Mouse (Mus musculus): ENCODE measurements around the gene Spop. TPM values are rescaled to one million over a fixed set of nuclear protein-coding genes. Genes with fewer than 3 reads are reported as not detected.

Gene Spop
- polyA plus RNA-seq, 1 experiment from 2014 or later = 96.0 TPM

DNA sequence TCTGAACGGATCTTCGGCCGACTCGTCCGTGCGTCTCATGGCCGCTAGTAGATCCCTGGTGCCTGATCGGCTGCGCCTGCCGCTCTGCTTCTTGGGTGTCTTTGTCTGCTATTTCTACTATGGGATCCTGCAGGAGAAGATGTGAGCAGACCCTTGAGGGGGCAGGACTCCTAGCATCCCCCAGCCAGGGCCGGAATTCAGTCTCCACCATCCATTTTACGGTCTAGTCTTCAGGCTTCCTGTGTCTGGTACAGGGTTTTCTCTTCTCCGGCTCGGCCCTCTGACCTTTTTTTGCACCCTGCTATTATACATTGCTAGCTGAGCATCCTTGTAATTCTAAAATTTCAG is 28.9 kb upstream of the Spop start:
- Histone ChIP-seq H3K9me3 (ENCODE audit: control insufficient read depth, low read length) (no peaks in the 10 kb centered on the region), H3K4me1 (replicated peaks; ENCODE audit: control insufficient read depth, insufficient read depth) (no peaks in the 10 kb centered on the region), H3K4me2 (replicated peaks; ENCODE audit: low read depth) (peak overlapping the region; percentile 51), H3K27me3 (ENCODE audit: control insufficient read depth, insufficient read depth, low read length) (no peaks in the 10 kb centered on the region), H3K36me3 (ENCODE audit: control insufficient read depth, insufficient read depth, low read length) (0 out of 2 replicates have a peak, but pooled peaks cover 5% of the 10 kb centered on the region), H3K4me3 (ENCODE audit: low read depth, low read length) (peak overlapping the region; percentile 91), H3K9ac (ENCODE audit: low read length) (peak overlapping the region; percentile 85), H3K27ac (replicated peaks) (peak overlapping the region; percentile 87)
- ATAC-seq (ENCODE audit: low FRiP score, low TSS enrichment) (no peak), DNase-seq (ENCODE audit: low spot score) (no peak)
- under 1% methylated on average over 14 of the region's 14 CpGs for WGBS
- TF ChIP-seq CTCF (IDR thresholded peaks at IDR 0.05; ENCODE audit: low read depth) = no peak
- no peak for TF ChIP-seq EP300 (optimal IDR thresholded peaks at IDR 0.05)

DNA sequence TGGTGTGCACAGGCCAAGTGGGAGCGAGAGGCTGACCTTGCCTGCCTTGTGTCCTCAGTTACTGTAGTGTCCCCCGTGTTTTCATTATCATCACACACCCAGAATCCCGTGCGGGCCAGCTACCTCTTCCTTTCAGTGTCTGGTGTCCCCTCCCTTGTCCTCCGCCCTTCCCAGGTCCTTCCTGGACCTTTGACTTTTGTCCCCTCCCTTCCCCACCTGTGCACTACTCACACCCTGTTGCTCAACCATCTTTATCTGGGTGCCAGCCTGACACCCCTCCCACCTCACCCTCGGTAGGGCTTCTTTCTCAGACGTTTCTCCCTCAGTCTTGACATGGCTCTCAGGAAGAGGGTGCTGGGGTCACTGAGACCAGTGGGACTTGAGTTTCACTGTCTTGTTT is 26.5 kb upstream of the Spop start:
- ATAC-seq (ENCODE audit: low FRiP score, low TSS enrichment) (no peak), DNase-seq (ENCODE audit: low spot score) (no peak)
- H3K9ac ChIP-seq (ENCODE audit: low read length) = no peak overlapping the region
- no peaks in the 10 kb centered on the region for H3K27me3 ChIP-seq (ENCODE audit: control insufficient read depth, insufficient read depth, low read length)
- TF ChIP-seq CTCF (IDR thresholded peaks at IDR 0.05; ENCODE audit: low read depth) = no peak
- TF ChIP-seq EP300 (optimal IDR thresholded peaks at IDR 0.05) = no peak
- peaks cover 9% of the 10 kb centered on the region; the same call in 1 of the 2 replicates for H3K36me3 ChIP-seq (ENCODE audit: control insufficient read depth, insufficient read depth, low read length)
- WGBS = 81% methylated on average over 7 of the region's 7 CpGs
- no peaks in the 10 kb centered on the region for H3K4me1 ChIP-seq (replicated peaks; ENCODE audit: control insufficient read depth, insufficient read depth)
- H3K4me3 ChIP-seq (ENCODE audit: low read depth, low read length) = no peak overlapping the region
- no peaks in the 10 kb centered on the region for H3K9me3 ChIP-seq (ENCODE audit: control insufficient read depth, low read length)
- no peak overlapping the region for H3K27ac ChIP-seq (replicated peaks)
- no peak overlapping the region for H3K4me2 ChIP-seq (replicated peaks; ENCODE audit: low read depth)

DNA sequence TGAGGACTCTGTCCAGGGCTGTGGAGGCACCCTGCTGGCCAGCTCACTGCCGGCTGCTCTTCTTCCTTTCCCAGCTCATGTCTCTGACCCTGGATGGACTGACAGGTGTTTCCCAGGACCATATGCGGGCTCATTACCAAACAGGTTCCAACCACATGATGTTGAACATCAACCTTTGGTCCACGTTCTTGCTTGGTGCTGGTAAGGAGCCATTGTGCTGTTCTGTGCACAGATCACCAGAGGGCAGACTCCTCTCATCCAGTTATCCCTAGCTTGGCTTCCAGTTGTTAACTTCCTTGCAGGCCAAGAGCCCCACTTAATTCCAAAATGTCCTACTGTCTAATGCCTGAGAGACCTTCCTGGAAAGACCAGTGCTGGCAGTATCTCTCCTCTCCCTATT is 24.9 kb upstream of the Spop start:
- no peaks in the 10 kb centered on the region for H3K4me1 ChIP-seq (replicated peaks; ENCODE audit: control insufficient read depth, insufficient read depth)
- peaks cover 9% of the 10 kb centered on the region; the same call in 1 of the 2 replicates for H3K36me3 ChIP-seq (ENCODE audit: control insufficient read depth, insufficient read depth, low read length)
- H3K4me3 ChIP-seq (ENCODE audit: low read depth, low read length) = no peak overlapping the region
- no peak overlapping the region for H3K27ac ChIP-seq (replicated peaks)
- no peak for ATAC-seq (ENCODE audit: low FRiP score, low TSS enrichment)
- no peak for DNase-seq (ENCODE audit: low spot score)
- no peak overlapping the region for H3K9ac ChIP-seq (ENCODE audit: low read length)
- H3K9me3 ChIP-seq (ENCODE audit: control insufficient read depth, low read length) = no peaks in the 10 kb centered on the region
- no peak overlapping the region for H3K4me2 ChIP-seq (replicated peaks; ENCODE audit: low read depth)
- no peaks in the 10 kb centered on the region for H3K27me3 ChIP-seq (ENCODE audit: control insufficient read depth, insufficient read depth, low read length)
- 64% methylated on average over 3 of the region's 3 CpGs for WGBS
- TF ChIP-seq EP300 (optimal IDR thresholded peaks at IDR 0.05) = no peak
- TF ChIP-seq CTCF (IDR thresholded peaks at IDR 0.05; ENCODE audit: low read depth) = peak; percentile 74

DNA sequence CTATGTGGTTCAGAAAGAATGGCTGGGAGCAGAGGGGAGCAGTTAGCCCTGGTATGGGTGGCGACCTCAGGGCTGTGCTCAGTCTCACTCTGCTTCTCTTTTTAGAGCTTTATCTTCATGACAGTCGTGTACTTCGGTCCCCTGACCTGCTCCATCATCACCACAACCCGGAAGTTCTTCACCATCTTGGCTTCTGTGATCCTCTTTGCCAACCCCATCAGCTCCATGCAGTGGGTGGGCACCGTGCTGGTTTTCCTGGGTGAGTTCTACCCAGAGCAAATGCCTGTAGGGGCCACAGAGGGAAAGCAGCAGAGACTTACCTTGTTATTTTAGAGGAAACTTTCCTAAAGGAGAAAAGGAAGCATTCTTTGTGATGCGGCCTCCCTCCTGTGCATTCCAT is 23.5 kb upstream of the Spop start:
- 93% methylated on average over 6 of the region's 6 CpGs for WGBS
- H3K36me3 ChIP-seq (ENCODE audit: control insufficient read depth, insufficient read depth, low read length) = peaks cover 9% of the 10 kb centered on the region; the same call in 1 of the 2 replicates

DNA sequence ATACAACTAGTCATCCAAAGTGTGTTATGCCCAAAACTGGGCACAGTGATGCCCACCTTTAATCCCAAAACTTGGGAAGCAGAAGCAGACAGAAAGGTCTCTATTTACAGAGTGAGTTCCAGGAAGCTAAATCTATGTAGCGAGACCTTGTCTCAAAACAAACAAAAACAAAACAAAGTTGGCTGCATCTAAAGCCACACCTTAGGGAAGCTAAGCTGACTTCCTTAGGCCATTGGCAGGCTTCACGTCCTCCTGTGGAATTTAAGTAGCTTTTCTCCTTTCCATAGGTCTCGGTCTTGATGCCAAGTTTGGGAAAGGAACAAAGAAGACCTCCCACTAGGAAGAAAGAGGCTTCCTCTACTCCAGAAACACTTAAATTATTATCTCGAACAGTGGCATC is 22.7 kb upstream of the Spop start:
- DNase-seq (ENCODE audit: low spot score) = no peak

More for the DNA sequence above, 23.5 kb upstream of the Spop start:
- no peak for TF ChIP-seq EP300 (optimal IDR thresholded peaks at IDR 0.05)
- TF ChIP-seq CTCF (IDR thresholded peaks at IDR 0.05; ENCODE audit: low read depth) = no peak
- no peaks in the 10 kb centered on the region for H3K27me3 ChIP-seq (ENCODE audit: control insufficient read depth, insufficient read depth, low read length)
- no peak overlapping the region for H3K4me3 ChIP-seq (ENCODE audit: low read depth, low read length)
- DNase-seq (ENCODE audit: low spot score) = no peak
- no peak overlapping the region for H3K4me2 ChIP-seq (replicated peaks; ENCODE audit: low read depth)
- H3K4me1 ChIP-seq (replicated peaks; ENCODE audit: control insufficient read depth, insufficient read depth) = no peaks in the 10 kb centered on the region
- no peak for ATAC-seq (ENCODE audit: low FRiP score, low TSS enrichment)
- H3K9ac ChIP-seq (ENCODE audit: low read length) = no peak overlapping the region
- no peak overlapping the region for H3K27ac ChIP-seq (replicated peaks)
- no peaks in the 10 kb centered on the region for H3K9me3 ChIP-seq (ENCODE audit: control insufficient read depth, low read length)

DNA sequence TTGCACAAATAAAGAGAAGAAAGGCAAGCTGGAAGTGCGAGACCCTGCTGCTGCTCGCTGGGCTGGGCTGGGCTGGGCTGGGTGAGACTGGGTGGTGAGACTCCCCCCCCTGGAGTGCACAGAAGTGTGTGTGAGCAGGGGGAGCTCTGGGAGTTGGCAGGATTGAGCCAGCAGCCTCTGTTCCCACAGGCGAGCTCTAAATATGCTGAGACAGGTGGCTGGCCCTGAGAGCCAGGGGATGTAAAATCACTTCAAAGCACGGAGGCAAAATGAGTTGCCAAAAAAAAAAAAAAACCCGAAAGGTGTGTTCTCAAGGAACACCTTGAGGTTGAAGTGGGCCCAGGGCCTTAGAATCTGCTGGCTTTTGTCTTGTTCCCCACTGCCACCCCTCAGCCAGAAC is 22.1 kb upstream of the Spop start:
- Histone ChIP-seq H3K36me3 (ENCODE audit: control insufficient read depth, insufficient read depth, low read length) (peaks cover 6% of the 10 kb centered on the region; the same call in 1 of the 2 replicates), H3K4me3 (ENCODE audit: low read depth, low read length) (no peak overlapping the region), H3K4me1 (replicated peaks; ENCODE audit: control insufficient read depth, insufficient read depth) (no peaks in the 10 kb centered on the region), H3K4me2 (replicated peaks; ENCODE audit: low read depth) (no peak overlapping the region), H3K9me3 (ENCODE audit: control insufficient read depth, low read length) (no peaks in the 10 kb centered on the region), H3K9ac (ENCODE audit: low read length) (no peak overlapping the region), H3K27me3 (ENCODE audit: control insufficient read depth, insufficient read depth, low read length) (no peaks in the 10 kb centered on the region), H3K27ac (replicated peaks) (0 out of 2 replicates have a peak overlapping the region, but pooled peaks have one; percentile 67)
- TF ChIP-seq EP300 (optimal IDR thresholded peaks at IDR 0.05) = no peak
- no peak for TF ChIP-seq CTCF (IDR thresholded peaks at IDR 0.05; ENCODE audit: low read depth)
- no peak for DNase-seq (ENCODE audit: low spot score)
- ATAC-seq (ENCODE audit: low FRiP score, low TSS enrichment) = no peak
- WGBS = 57% methylated on average over 5 of the region's 5 CpGs

More for the DNA sequence above, 22.7 kb upstream of the Spop start:
- no peak for ATAC-seq (ENCODE audit: low FRiP score, low TSS enrichment)
- Histone ChIP-seq H3K9me3 (ENCODE audit: control insufficient read depth, low read length) (no peaks in the 10 kb centered on the region), H3K27ac (replicated peaks) (no peak overlapping the region), H3K4me3 (ENCODE audit: low read depth, low read length) (no peak overlapping the region), H3K4me1 (replicated peaks; ENCODE audit: control insufficient read depth, insufficient read depth) (no peaks in the 10 kb centered on the region), H3K9ac (ENCODE audit: low read length) (no peak overlapping the region), H3K4me2 (replicated peaks; ENCODE audit: low read depth) (no peak overlapping the region), H3K27me3 (ENCODE audit: control insufficient read depth, insufficient read depth, low read length) (no peaks in the 10 kb centered on the region), H3K36me3 (ENCODE audit: control insufficient read depth, insufficient read depth, low read length) (peaks cover 9% of the 10 kb centered on the region; the same call in 1 of the 2 replicates)
- TF ChIP-seq EP300 (optimal IDR thresholded peaks at IDR 0.05) (no peak), CTCF (IDR thresholded peaks at IDR 0.05; ENCODE audit: low read depth) (no peak)
- WGBS = 59% methylated on average over 4 of the region's 4 CpGs
